In genomic region chr12:20231528-20231927, GRCm38 (mm10) we compare ENCODE assay signal across 8 mouse cellular contexts.
DNase-seq lines count a peak whose midpoint lies in the region; ATAC-seq and TF ChIP-seq lines count a peak whose summit lies in the region.

No protein-coding gene starts in this region.

- H3K36me3 ChIP-seq in hindbrain, embryonic 16.5 days (ENCODE audit: control insufficient read depth, insufficient read depth, low read length) = peaks cover 10% of the 10 kb centered on the region
- peaks cover 15% of the 10 kb centered on the region for H3K36me3 ChIP-seq in neural tube, embryonic 12.5 days

- intact Hi-C loops in gastrocnemius, adult 2 months (cut with DNase I) = no loop called here

- no peak overlapping the region for H3K27ac ChIP-seq in gastrocnemius, adult 2 months
- no peak overlapping the region for H3K27ac ChIP-seq in hindbrain, embryonic 16.5 days (ENCODE audit: low read depth, low read length)
- H3K27ac ChIP-seq in neural tube, embryonic 12.5 days = no peak overlapping the region

- no peak overlapping the region for H3K4me3 ChIP-seq in gastrocnemius, adult 2 months
- no peak overlapping the region for H3K4me3 ChIP-seq in hindbrain, embryonic 16.5 days (ENCODE audit: low read length)
- H3K4me3 ChIP-seq in neural tube, embryonic 12.5 days = no peak overlapping the region

- H3K9me3 ChIP-seq in hindbrain, embryonic 16.5 days (ENCODE audit: control insufficient read depth, low read length) = peaks cover 75% of the 10 kb centered on the region
- H3K9me3 ChIP-seq in neural tube, embryonic 12.5 days = peaks cover 77% of the 10 kb centered on the region

- peak; percentile 16 for DNase-seq in gastrocnemius, adult 2 months
- DNase-seq in gastrocnemius, adult 18-20 months (ENCODE audit: low spot score) = no peak
- peak; percentile 23 to 79 for DNase-seq in urinary bladder, postnatal 4 days (ENCODE audit: low spot score in 2 of 2)
- DNase-seq in urinary bladder, postnatal 36 days (ENCODE audit: low spot score in 2 of 2) = no peak
- DNase-seq in layer of hippocampus, adult 9-11 months = no peak
- no peak for DNase-seq in cerebellum, postnatal 36 days

- 0 out of 2 replicates have a peak, but pooled peaks have one; percentile 9 for ATAC-seq in hindbrain, embryonic 16.5 days
- 0 out of 2 replicates have a peak, but pooled peaks have one; percentile 22 for ATAC-seq in neural tube, embryonic 12.5 days (ENCODE audit: low FRiP score, low read depth)

- no peak for TF ChIP-seq CTCF in gastrocnemius, adult 2 months (IDR thresholded peaks at IDR 0.05)

- H3K4me1 ChIP-seq in hindbrain, embryonic 16.5 days (ENCODE audit: control insufficient read depth, insufficient read depth, low read depth, low read length) = no peaks in the 10 kb centered on the region
- no peaks in the 10 kb centered on the region for H3K4me1 ChIP-seq in neural tube, embryonic 12.5 days

- H3K9ac ChIP-seq in hindbrain, embryonic 16.5 days (ENCODE audit: low read depth, low read length) = no peak overlapping the region
- no peak overlapping the region for H3K9ac ChIP-seq in neural tube, embryonic 12.5 days

- H3K4me2 ChIP-seq in hindbrain, embryonic 16.5 days (ENCODE audit: low read length) = no peak overlapping the region
- H3K4me2 ChIP-seq in neural tube, embryonic 12.5 days (replicated peaks) = no peak overlapping the region

- WGBS in hindbrain, embryonic 16.5 days = 71% methylated on average over 12 of the region's 12 CpGs
- WGBS in neural tube, embryonic 12.5 days = 71% methylated on average over 12 of the region's 12 CpGs

- 0 out of 2 replicates have a peak, but pooled peaks cover 3% of the 10 kb centered on the region for H3K27me3 ChIP-seq in hindbrain, embryonic 16.5 days (replicated peaks; ENCODE audit: control insufficient read depth, insufficient read depth, low read length)
- peaks cover 5% of the 10 kb centered on the region; the same call in 1 of the 2 replicates for H3K27me3 ChIP-seq in neural tube, embryonic 12.5 days (replicated peaks)

Comparison
In these comparisons a context has a peak if more than half of its experiments do, and no peak if none do; other contexts are left out.
1. DNase-seq: peak in gastrocnemius, adult 2 months (single experiment) and urinary bladder, postnatal 4 days (2 of 2); none in gastrocnemius, adult 18-20 months (single experiment), urinary bladder, postnatal 36 days (0 of 2), layer of hippocampus, adult 9-11 months (single experiment) and cerebellum, postnatal 36 days (0 of 2).